Mouse (Mus musculus): ENCODE measurements at regions not wholly inside any gene's neighbourhood (a gene's known extent, or its start where the extent isn't known, plus 50 kb on each side); places are given as distances from the start of the nearest gene placed in this dataset.
A peak's percentile ranks its signal among the peaks of the same experiment; 100 is the strongest.

GRCm38 (mm10) chr1:105067049-105067795 is 289.3 kb downstream of the Rnf152 start:
- Histone ChIP-seq H3K4me1 (peaks cover 14% of the 10 kb centered on the region), H3K36me3 (no peaks in the 10 kb centered on the region), H3K27ac (replicated peaks) (no peak overlapping the region; the same call in 1 of the 2 replicates), H3K4me3 (no peak overlapping the region), H3K9me3 (no peaks in the 10 kb centered on the region), H3K27me3 (no peaks in the 10 kb centered on the region), H3K9ac (replicated peaks) (no peak overlapping the region), H3K4me2 (replicated peaks) (no peak overlapping the region)
- 59% methylated on average over 4 of the region's 4 CpGs for WGBS
- ATAC-seq (replicated peaks): 0 out of 2 replicates have a peak, but pooled peaks have one; percentile 58

GRCm38 (mm10) chr1:105050584-105051363 is 282.4 kb downstream of the Cdh20 start:
- H3K27me3 ChIP-seq: no peaks in the 10 kb centered on the region
- ATAC-seq (replicated peaks): no peak
- no peak overlapping the region for H3K27ac ChIP-seq (replicated peaks)
- 67% methylated on average over 10 of the region's 10 CpGs for WGBS
- no peak overlapping the region for H3K4me3 ChIP-seq
- no peak overlapping the region for H3K4me2 ChIP-seq (replicated peaks)
- no peaks in the 10 kb centered on the region for H3K4me1 ChIP-seq
- no peak overlapping the region for H3K9ac ChIP-seq (replicated peaks)
- no peaks in the 10 kb centered on the region for H3K36me3 ChIP-seq
- H3K9me3 ChIP-seq: no peaks in the 10 kb centered on the region

All from forebrain, embryonic 15.5 days (tissue).